Mouse (Mus musculus) embryonic facial prominence, embryonic 13.5 days (tissue): ENCODE data around the gene Arhgef7. TPM values are rescaled to one million over a fixed set of nuclear protein-coding genes. Genes with fewer than 3 reads are reported as not detected.

Experiments
- ATAC-seq: fragments of 200-750 bp; cut with Nextera tagmentation; 2 replicates; pipeline ENCODE4 v1.8.0; 2017; ENCODE audit warnings: low read depth; ENCODE audit not compliant: insufficient number of reproducible peaks, insufficient read depth, low FRiP score, low TSS enrichment
- H3K27ac ChIP-seq: fragments of 300-500 bp; sonication (generic); 2 replicates; pipeline ENCODE4 v1.5.1; 2015; ENCODE audit warnings: moderate library complexity, mild to moderate bottlenecking, inconsistent platforms
- H3K27me3 ChIP-seq: fragments of 300-500 bp; sonication (generic); 2 replicates; pipeline ENCODE4 v1.6.1; 2015; ENCODE audit warnings: mild to moderate bottlenecking, inconsistent platforms
- H3K36me3 ChIP-seq: fragments of 300-500 bp; sonication (generic); 2 replicates; pipeline ENCODE4 v1.6.1; 2015; ENCODE audit warnings: mild to moderate bottlenecking, inconsistent platforms
- H3K4me1 ChIP-seq: fragments of 300-500 bp; sonication (generic); 2 replicates; pipeline ENCODE4 v1.6.1; 2015; ENCODE audit warnings: inconsistent platforms
- H3K4me2 ChIP-seq: fragments of 300-500 bp; sonication (generic); 2 replicates; pipeline ENCODE4 v1.6.1; 2015; ENCODE audit warnings: moderate library complexity, mild to moderate bottlenecking, inconsistent platforms
- H3K4me3 ChIP-seq: fragments of 300-500 bp; sonication (generic); 2 replicates; pipeline ENCODE4 v1.5.1; 2015; ENCODE audit warnings: mild to moderate bottlenecking, inconsistent platforms
- H3K9ac ChIP-seq: fragments of 300-500 bp; sonication (generic); 2 replicates; pipeline ENCODE4 v1.6.1; 2015; ENCODE audit warnings: mild to moderate bottlenecking, inconsistent platforms
- H3K9me3 ChIP-seq: fragments of 300-500 bp; sonication (generic); 2 replicates; pipeline ENCODE4 v1.6.1; 2016; ENCODE audit warnings: inconsistent platforms
- WGBS: fragments of 180-500 bp; shearing (Covaris S2); methylation state at CpG from one replicate; pipeline ENCODE4 v1.1.7; 2015; ENCODE audit warnings: mixed read lengths; 5-methylcytosine and 5-hydroxymethylcytosine counted together
- polyA plus RNA-seq: library from polyadenylated mRNA; unstranded; fragments of >200 nt; fragmentation: Nextera tagmentation; extraction: Ambion mirVana; gene quantifications from 2 replicates; pipeline ENCODE4 v1.2.1, GENCODE M21; 2015

Gene Arhgef7
- polyA plus RNA-seq, 1 experiment from 2014 or later, result 43.4 TPM

- Histone ChIP-seq H3K9ac (no peak overlapping the region), H3K9me3 (no peaks in the 10 kb centered on the region), H3K27me3 (no peaks in the 10 kb centered on the region), H3K36me3 (peaks cover 91% of the 10 kb centered on the region), H3K4me2 (no peak overlapping the region), H3K4me1 (no peaks in the 10 kb centered on the region), H3K27ac (no peak overlapping the region), H3K4me3 (no peak overlapping the region)
- ATAC-seq, result no peak
- WGBS, result 93% methylated on average over 4 of the region's 4 CpGs
Observed at GRCm38 (mm10) chr8:11804914-11805313, 77.4 kb downstream of the Arhgef7 start.

DNA sequence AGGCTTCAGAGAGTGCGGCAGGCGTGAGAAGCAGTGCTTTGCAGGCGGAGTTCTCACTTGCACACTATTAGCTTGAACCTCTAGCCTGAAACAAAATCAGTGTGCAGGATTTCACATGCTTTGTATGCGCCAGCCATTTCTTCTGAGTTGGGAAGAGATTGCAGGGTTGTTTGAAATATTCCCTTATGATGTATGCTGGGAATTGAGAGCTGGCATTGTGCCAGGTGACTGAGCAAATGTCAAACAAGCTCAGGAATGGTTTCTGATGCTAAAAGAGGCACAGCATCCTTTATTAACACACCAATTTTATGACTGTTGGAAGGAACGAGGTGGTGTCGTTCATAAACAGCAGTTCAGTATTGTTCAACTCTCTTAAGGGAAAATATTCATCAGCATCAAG, 78.7 kb downstream of the Arhgef7 start:
- Histone ChIP-seq H3K4me3 (no peak overlapping the region), H3K27me3 (no peaks in the 10 kb centered on the region), H3K4me2 (no peak overlapping the region), H3K9ac (no peak overlapping the region), H3K27ac (no peak overlapping the region), H3K9me3 (no peaks in the 10 kb centered on the region), H3K36me3 (peaks cover 95% of the 10 kb centered on the region), H3K4me1 (no peaks in the 10 kb centered on the region)
- no peak for ATAC-seq
- WGBS, result 88% methylated on average over 6 of the region's 6 CpGs

- 75% methylated on average over 3 of the region's 3 CpGs for WGBS
- no peak for ATAC-seq
- Histone ChIP-seq H3K9me3 (no peaks in the 10 kb centered on the region), H3K4me2 (no peak overlapping the region), H3K9ac (no peak overlapping the region), H3K36me3 (peaks cover 96% of the 10 kb centered on the region), H3K27ac (no peak overlapping the region), H3K27me3 (no peaks in the 10 kb centered on the region), H3K4me3 (no peak overlapping the region), H3K4me1 (no peaks in the 10 kb centered on the region)
Observed at GRCm38 (mm10) chr8:11807361-11807760, 79.8 kb downstream of the Arhgef7 start.

DNA sequence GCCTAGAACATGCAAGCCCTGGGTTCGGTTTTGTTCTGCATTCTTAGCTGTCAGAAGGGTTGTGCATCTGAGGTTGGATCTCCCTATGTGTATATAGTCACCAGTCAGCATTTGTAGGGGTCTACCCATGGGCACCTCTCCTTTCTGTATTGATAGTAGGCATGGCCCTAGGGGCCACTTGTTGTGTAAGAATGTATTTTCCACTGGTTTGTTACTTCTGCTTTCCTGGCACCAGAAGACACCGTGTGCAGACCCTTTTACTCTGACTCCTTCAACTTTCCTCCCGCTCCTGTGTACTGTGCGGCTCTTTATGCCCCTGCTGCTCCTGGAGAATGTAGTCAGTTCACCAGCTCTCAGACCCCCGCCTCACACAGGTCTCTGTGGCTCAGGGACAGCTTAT, 80.5 kb downstream of the Arhgef7 start:
- Histone ChIP-seq H3K4me2 (no peak overlapping the region), H3K27ac (no peak overlapping the region), H3K36me3 (peaks cover 96% of the 10 kb centered on the region), H3K27me3 (no peaks in the 10 kb centered on the region), H3K4me1 (no peaks in the 10 kb centered on the region), H3K4me3 (no peak overlapping the region), H3K9ac (no peak overlapping the region), H3K9me3 (no peaks in the 10 kb centered on the region)
- no peak for ATAC-seq
- WGBS, result 93% methylated on average over 5 of the region's 5 CpGs

DNA sequence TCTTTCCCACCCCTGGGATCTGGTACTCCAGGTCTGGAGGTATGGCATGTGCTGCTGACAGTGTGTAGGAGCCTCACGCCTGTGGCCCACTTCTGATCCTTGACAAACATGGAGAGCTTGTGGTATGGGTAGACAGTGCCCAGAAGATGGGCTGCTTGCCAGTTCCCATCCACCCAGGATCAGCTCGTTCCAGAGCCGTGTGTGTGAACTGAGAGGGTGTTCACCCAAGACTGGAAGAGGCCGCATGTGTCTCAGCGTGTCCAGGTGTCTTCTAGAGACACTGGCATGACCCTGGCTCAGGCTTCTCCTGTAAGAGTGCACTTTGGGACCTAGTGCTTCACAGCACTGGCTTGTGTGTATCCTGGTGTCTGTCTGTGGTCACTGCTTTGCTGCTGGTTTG, 82.9 kb downstream of the Arhgef7 start:
- Histone ChIP-seq H3K36me3 (peaks cover 98% of the 10 kb centered on the region), H3K9ac (no peak overlapping the region), H3K9me3 (no peaks in the 10 kb centered on the region), H3K4me2 (no peak overlapping the region), H3K4me3 (no peak overlapping the region), H3K27me3 (no peaks in the 10 kb centered on the region), H3K4me1 (no peaks in the 10 kb centered on the region), H3K27ac (no peak overlapping the region)
- 91% methylated on average over 5 of the region's 5 CpGs for WGBS
- peak; percentile 56; the same call in 1 of the 2 replicates for ATAC-seq

DNA sequence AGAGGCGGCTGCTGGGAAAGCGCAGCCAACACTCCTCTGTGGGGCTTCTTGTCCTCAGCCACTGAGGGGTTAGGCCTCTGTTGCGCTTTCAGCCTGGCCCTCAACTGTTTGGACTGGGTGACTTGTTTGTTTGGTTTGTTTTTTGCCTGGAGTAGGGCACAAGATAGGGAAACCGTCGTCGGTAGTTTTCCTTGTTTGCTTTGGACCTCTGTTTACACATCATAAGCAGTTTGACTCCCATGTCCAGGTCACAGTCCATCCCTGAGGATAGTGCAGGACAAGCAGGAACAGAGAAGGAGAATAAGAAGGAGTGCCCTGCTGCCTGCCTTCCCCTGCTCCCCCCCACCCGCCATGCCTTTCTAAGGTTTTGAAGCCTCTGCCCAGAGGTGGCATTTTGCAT, 86.3 kb downstream of the Arhgef7 start:
- no peak overlapping the region for H3K27ac ChIP-seq
- no peak overlapping the region for H3K4me2 ChIP-seq
- no peaks in the 10 kb centered on the region for H3K9me3 ChIP-seq
- no peak overlapping the region for H3K9ac ChIP-seq
- H3K27me3 ChIP-seq, result no peaks in the 10 kb centered on the region
- H3K4me1 ChIP-seq, result no peaks in the 10 kb centered on the region
- H3K4me3 ChIP-seq, result no peak overlapping the region
- H3K36me3 ChIP-seq, result peaks cover 96% of the 10 kb centered on the region
- WGBS, result 94% methylated on average over 7 of the region's 7 CpGs
- no peak for ATAC-seq

DNA sequence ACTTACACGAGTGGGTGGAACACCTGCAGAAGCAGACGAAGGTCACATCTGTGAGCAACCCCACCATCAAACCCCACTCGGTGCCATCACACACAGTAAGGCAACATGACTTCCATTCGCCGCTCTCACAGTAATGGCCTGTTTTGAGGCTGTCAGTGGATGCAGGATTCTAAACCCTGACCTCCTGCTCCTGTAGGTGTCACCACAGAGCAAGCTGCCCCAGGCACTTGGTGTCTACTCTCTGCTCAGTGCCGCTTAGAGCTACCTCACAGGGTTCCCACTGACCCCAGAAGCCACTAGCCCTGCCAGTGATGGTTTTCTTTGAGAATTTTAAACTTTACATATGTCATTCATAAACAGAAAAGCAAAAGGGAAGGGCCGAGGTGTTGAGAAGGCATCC, 87.7 kb downstream of the Arhgef7 start:
- H3K4me1 ChIP-seq, result no peaks in the 10 kb centered on the region
- no peak overlapping the region for H3K4me3 ChIP-seq
- H3K27ac ChIP-seq, result no peak overlapping the region
- H3K9me3 ChIP-seq, result no peaks in the 10 kb centered on the region
- WGBS, result 77% methylated on average over 7 of the region's 7 CpGs
- no peak overlapping the region for H3K4me2 ChIP-seq
- ATAC-seq, result no peak
- H3K9ac ChIP-seq, result no peak overlapping the region
- H3K27me3 ChIP-seq, result no peaks in the 10 kb centered on the region
- peaks cover 96% of the 10 kb centered on the region for H3K36me3 ChIP-seq

DNA sequence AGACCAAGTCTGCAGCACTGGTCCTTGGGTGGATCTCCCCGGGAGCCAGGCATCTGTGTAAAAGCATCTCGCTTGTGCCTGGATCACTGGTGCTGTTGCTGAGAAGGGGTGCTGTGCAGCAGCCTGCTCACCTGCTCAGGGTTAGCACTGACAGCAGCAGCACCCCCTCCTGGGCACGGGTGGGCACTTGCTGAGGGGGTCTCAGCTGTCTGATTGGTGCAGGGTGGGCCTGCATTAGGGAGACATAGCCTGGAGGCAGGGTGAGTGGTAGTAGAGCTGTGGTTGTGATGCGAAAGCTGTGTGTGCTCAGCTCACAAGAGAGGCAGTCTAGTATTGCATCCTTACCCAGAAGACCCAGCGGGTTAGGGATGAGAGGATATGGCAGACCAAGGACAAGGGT, 92.6 kb downstream of the Arhgef7 start:
- H3K4me1 ChIP-seq, result no peaks in the 10 kb centered on the region
- no peak overlapping the region for H3K4me3 ChIP-seq
- no peak overlapping the region for H3K4me2 ChIP-seq
- H3K27me3 ChIP-seq, result no peaks in the 10 kb centered on the region
- H3K36me3 ChIP-seq, result peaks cover 94% of the 10 kb centered on the region
- H3K27ac ChIP-seq, result no peak overlapping the region
- H3K9ac ChIP-seq, result no peak overlapping the region
- WGBS, result 76% methylated on average over 5 of the region's 5 CpGs
- ATAC-seq, result no peak
- no peaks in the 10 kb centered on the region for H3K9me3 ChIP-seq

GRCm38 (mm10) chr8:11820568-11820967, 93.0 kb downstream of the Arhgef7 start:
- no peaks in the 10 kb centered on the region for H3K4me1 ChIP-seq
- no peak overlapping the region for H3K27ac ChIP-seq
- no peak overlapping the region for H3K4me2 ChIP-seq
- no peak overlapping the region for H3K4me3 ChIP-seq
- no peak for ATAC-seq
- no peaks in the 10 kb centered on the region for H3K9me3 ChIP-seq
- H3K9ac ChIP-seq, result no peak overlapping the region
- no peaks in the 10 kb centered on the region for H3K27me3 ChIP-seq
- peaks cover 94% of the 10 kb centered on the region for H3K36me3 ChIP-seq
- 82% methylated on average over 5 of the region's 5 CpGs for WGBS

GRCm38 (mm10) chr8:11821451-11822206, 94.1 kb downstream of the Arhgef7 start:
- no peak for ATAC-seq
- H3K36me3 ChIP-seq, result peaks cover 94% of the 10 kb centered on the region

DNA sequence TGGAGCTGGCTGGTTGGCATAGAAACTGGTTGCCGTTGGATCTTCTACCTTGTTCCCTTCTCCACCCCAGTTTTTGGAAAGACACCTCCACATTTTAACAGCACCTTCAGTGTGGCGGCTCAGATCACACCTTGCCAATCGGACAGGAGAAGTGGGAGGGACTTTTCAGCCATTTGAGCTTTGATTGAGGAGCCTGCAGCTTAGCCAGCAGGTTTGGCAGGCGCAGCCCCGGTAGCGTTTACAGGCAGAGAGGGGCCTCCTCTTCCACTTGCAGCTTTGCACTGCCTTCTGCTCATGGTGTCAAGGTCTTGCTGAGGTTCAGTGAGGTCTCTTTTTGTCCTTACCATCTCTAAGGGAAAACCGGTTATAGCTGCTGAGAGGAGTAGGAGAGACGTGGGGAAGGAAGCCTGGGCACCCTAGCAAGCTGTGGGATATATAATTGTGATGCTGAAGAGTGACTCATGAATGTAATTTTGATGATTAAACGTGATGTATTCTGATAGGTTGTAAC, 95.1 kb downstream of the Arhgef7 start:
- no peak overlapping the region for H3K27ac ChIP-seq

More at GRCm38 (mm10) chr8:11821451-11822206, 94.1 kb downstream of the Arhgef7 start:
- Histone ChIP-seq H3K4me1 (no peaks in the 10 kb centered on the region), H3K9ac (no peak overlapping the region), H3K4me2 (no peak overlapping the region), H3K9me3 (no peaks in the 10 kb centered on the region), H3K27ac (no peak overlapping the region), H3K4me3 (no peak overlapping the region), H3K27me3 (no peaks in the 10 kb centered on the region)
- WGBS, result 92% methylated on average over 14 of the region's 14 CpGs

GRCm38 (mm10) chr8:11825756-11826155, 98.2 kb downstream of the Arhgef7 start:
- Histone ChIP-seq H3K9me3 (no peaks in the 10 kb centered on the region), H3K9ac (no peak overlapping the region), H3K36me3 (peaks cover 79% of the 10 kb centered on the region), H3K4me2 (no peak overlapping the region), H3K4me1 (no peaks in the 10 kb centered on the region), H3K27me3 (no peaks in the 10 kb centered on the region), H3K27ac (no peak overlapping the region), H3K4me3 (no peak overlapping the region)
- 36% methylated on average over 3 of the region's 3 CpGs for WGBS
- no peak for ATAC-seq

More for the DNA sequence above, 95.1 kb downstream of the Arhgef7 start:
- no peak for ATAC-seq
- Histone ChIP-seq H3K36me3 (peaks cover 91% of the 10 kb centered on the region), H3K4me1 (no peaks in the 10 kb centered on the region), H3K4me3 (no peak overlapping the region), H3K9ac (no peak overlapping the region), H3K4me2 (no peak overlapping the region), H3K27me3 (no peaks in the 10 kb centered on the region), H3K9me3 (no peaks in the 10 kb centered on the region)
- WGBS, result 75% methylated on average over 9 of the region's 9 CpGs
